Mouse (Mus musculus): ENCODE measurements around the gene Aplp1. TPM values are rescaled to one million over a fixed set of nuclear protein-coding genes. Genes with fewer than 3 reads are reported as not detected.

The Aplp1 gene
- total and polyA plus RNA-seq, 3 experiments: 3.2 to 3.6 (median 3.5) TPM

GRCm38 (mm10) chr7:30454259-30454658 lies 8.9 kb upstream of the Aplp1 start:
- Histone ChIP-seq H3K36me3 (ENCODE audit: control insufficient read depth, insufficient read depth, low read length) (no peaks in the 10 kb centered on the region), H3K9ac (ENCODE audit: low read depth, low read length) (no peak overlapping the region), H3K27ac (no peak overlapping the region), H3K27me3 (ENCODE audit: control insufficient read depth, insufficient read depth, low read length) (peaks cover 21% of the 10 kb centered on the region), H3K4me3 (no peak overlapping the region), H3K4me1 (ENCODE audit: control insufficient read depth, insufficient read depth, low read length) (no peaks in the 10 kb centered on the region), H3K79me2 (replicated peaks; ENCODE audit: control insufficient read depth, insufficient read depth, low read length) (no peaks in the 10 kb centered on the region)
- 25% methylated on average over 6 of the region's 6 CpGs for WGBS
- TF ChIP-seq EP300 (IDR thresholded peaks at IDR 0.05; ENCODE audit: insufficient read depth, low read depth, low read length) (no peak), CTCF (IDR thresholded peaks at IDR 0.05) (no peak), POLR2A (IDR thresholded peaks at IDR 0.05; ENCODE audit: insufficient read depth, low read depth, low read length) (no peak)
- DNase-seq: no peak
- intact Hi-C loops (cut with DNase I): no loop called here

DNA sequence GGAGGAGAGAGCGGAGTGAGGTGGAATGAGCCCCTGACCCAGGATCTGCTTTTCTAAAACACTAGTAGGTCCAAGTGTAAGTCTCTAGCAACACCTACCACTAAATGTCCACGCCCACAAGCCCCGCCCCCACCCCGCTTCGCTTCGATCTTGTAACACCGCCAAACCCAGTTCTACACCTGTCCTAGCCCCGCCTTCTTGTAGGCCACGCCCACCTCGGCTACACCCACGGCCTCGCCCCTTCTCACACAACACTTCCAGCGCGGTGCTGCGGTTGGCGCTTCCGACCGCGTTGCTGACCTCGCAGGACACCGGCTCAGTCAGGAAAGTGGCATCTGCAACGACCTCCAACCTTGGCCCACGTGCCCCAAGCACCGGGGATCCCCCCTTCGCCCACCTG lies 8.4 kb upstream of the Aplp1 start:
- Histone ChIP-seq H3K79me2 (replicated peaks; ENCODE audit: control insufficient read depth, insufficient read depth, low read length) (no peaks in the 10 kb centered on the region), H3K27me3 (ENCODE audit: control insufficient read depth, insufficient read depth, low read length) (peaks cover 21% of the 10 kb centered on the region), H3K4me1 (ENCODE audit: control insufficient read depth, insufficient read depth, low read length) (no peaks in the 10 kb centered on the region), H3K9ac (ENCODE audit: low read depth, low read length) (no peak overlapping the region), H3K4me3 (no peak overlapping the region), H3K36me3 (ENCODE audit: control insufficient read depth, insufficient read depth, low read length) (no peaks in the 10 kb centered on the region), H3K27ac (no peak overlapping the region)
- intact Hi-C loops (cut with DNase I): no loop called here
- no peak for TF ChIP-seq POLR2A (IDR thresholded peaks at IDR 0.05; ENCODE audit: insufficient read depth, low read depth, low read length)
- TF ChIP-seq CTCF (IDR thresholded peaks at IDR 0.05): no peak
- no peak for TF ChIP-seq EP300 (IDR thresholded peaks at IDR 0.05; ENCODE audit: insufficient read depth, low read depth, low read length)
- WGBS: 3% methylated on average over 25 of the region's 25 CpGs
- no peak for DNase-seq

- TF ChIP-seq EP300 (IDR thresholded peaks at IDR 0.05; ENCODE audit: insufficient read depth, low read depth, low read length) (no peak), POLR2A (IDR thresholded peaks at IDR 0.05; ENCODE audit: insufficient read depth, low read depth, low read length) (no peak), CTCF (IDR thresholded peaks at IDR 0.05) (no peak)
- no peak for DNase-seq
- Histone ChIP-seq H3K9ac (ENCODE audit: low read depth, low read length) (no peak overlapping the region), H3K27ac (no peak overlapping the region), H3K4me3 (no peak overlapping the region), H3K4me1 (ENCODE audit: control insufficient read depth, insufficient read depth, low read length) (no peaks in the 10 kb centered on the region), H3K79me2 (replicated peaks; ENCODE audit: control insufficient read depth, insufficient read depth, low read length) (no peaks in the 10 kb centered on the region), H3K36me3 (ENCODE audit: control insufficient read depth, insufficient read depth, low read length) (no peaks in the 10 kb centered on the region), H3K27me3 (ENCODE audit: control insufficient read depth, insufficient read depth, low read length) (peaks cover 21% of the 10 kb centered on the region)
- intact Hi-C loops (cut with DNase I): no loop called here
- WGBS: 20% methylated on average over 25 of the region's 25 CpGs
These were observed 8.0 kb upstream of the Aplp1 start for GRCm38 (mm10) chr7:30453327-30453726.

DNA sequence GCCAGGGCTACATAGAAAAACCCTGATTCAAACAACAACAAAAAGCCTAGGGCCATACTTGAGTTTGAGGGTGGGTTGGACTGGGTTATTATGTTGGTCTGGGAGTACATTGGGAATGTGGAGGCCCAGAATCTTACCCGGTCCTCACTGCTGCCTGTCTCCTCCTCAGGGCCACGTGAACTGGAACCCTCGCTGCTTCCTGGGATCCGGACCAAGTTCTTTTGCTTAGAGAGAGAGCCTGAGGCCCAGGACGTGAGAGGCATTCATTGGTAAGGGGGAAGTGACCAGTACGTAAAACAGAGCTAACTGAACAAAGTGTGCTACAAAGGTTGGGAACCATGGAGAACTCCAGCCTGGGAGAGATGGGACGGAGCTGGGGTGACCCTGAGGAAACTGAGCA lies 4.9 kb upstream of the Aplp1 start:
- intact Hi-C loops (cut with DNase I): no loop called here
- H3K36me3 ChIP-seq (ENCODE audit: control insufficient read depth, insufficient read depth, low read length): no peaks in the 10 kb centered on the region
- H3K4me3 ChIP-seq: no peak overlapping the region
- H3K4me1 ChIP-seq (ENCODE audit: control insufficient read depth, insufficient read depth, low read length): no peaks in the 10 kb centered on the region
- DNase-seq: no peak
- H3K27me3 ChIP-seq (ENCODE audit: control insufficient read depth, insufficient read depth, low read length): peaks cover 16% of the 10 kb centered on the region
- H3K79me2 ChIP-seq (replicated peaks; ENCODE audit: control insufficient read depth, insufficient read depth, low read length): no peaks in the 10 kb centered on the region
- WGBS: 59% methylated on average over 7 of the region's 7 CpGs
- no peak overlapping the region for H3K27ac ChIP-seq
- H3K9ac ChIP-seq (ENCODE audit: low read depth, low read length): no peak overlapping the region
- TF ChIP-seq EP300 (IDR thresholded peaks at IDR 0.05; ENCODE audit: insufficient read depth, low read depth, low read length) (no peak), CTCF (IDR thresholded peaks at IDR 0.05) (no peak), POLR2A (IDR thresholded peaks at IDR 0.05; ENCODE audit: insufficient read depth, low read depth, low read length) (no peak)

DNA sequence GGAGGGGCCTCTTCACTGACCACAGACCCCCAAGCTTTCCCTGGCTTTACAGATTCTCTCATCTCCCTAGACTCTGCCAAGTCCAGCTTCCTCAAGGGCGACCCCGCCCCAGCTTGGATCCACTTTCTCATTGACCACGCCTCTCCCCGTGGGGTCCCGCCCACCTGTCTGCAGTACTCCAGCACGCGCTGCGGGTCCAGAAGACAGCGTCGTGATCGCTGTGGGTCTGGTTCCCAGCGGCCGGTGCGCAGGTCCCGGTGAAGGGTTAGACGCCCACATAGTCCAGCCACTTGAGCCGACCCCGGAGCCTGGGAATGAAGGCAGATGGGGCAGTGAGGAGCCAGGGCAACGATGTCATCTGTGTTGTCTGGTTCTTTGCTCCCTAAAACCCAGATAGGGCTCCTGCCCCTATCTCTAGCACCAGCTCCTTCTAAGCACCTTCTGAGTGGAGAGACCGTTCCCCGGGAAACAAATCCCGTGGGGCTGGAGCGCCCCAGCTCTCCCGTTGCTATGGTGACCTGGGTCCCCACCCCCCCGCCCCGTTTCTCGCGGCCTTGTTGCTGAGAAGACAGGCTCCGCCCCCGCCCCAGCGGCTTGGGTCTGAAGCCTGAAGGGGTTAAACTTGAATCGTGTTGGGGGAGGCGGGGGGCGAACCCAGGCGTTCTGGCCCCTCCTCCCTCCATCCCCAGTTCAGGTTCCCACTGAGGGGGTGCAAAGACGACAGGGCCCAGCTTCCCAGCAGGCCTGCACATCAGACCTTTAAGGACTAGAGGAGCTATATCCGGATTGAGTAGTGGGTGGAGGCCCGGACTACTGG lies 973 bp downstream of the Aplp1 start:
- no peak for TF ChIP-seq POLR2A (IDR thresholded peaks at IDR 0.05; ENCODE audit: insufficient read depth, low read depth, low read length)
- TF ChIP-seq CTCF (IDR thresholded peaks at IDR 0.05): no peak
- TF ChIP-seq EP300 (IDR thresholded peaks at IDR 0.05; ENCODE audit: insufficient read depth, low read depth, low read length): no peak
- Histone ChIP-seq H3K9ac (ENCODE audit: low read depth, low read length) (no peak overlapping the region; the same call in 1 of the 2 replicates), H3K27ac (no peak overlapping the region), H3K27me3 (ENCODE audit: control insufficient read depth, insufficient read depth, low read length) (peaks cover 1% of the 10 kb centered on the region; the same call in 1 of the 2 replicates), H3K79me2 (replicated peaks; ENCODE audit: control insufficient read depth, insufficient read depth, low read length) (no peaks in the 10 kb centered on the region), H3K36me3 (ENCODE audit: control insufficient read depth, insufficient read depth, low read length) (no peaks in the 10 kb centered on the region), H3K4me1 (ENCODE audit: control insufficient read depth, insufficient read depth, low read length) (no peaks in the 10 kb centered on the region), H3K4me3 (peak overlapping the region; percentile 55; the same call in 1 of the 2 replicates)
- DNase-seq: no peak
- intact Hi-C loops (cut with DNase I): loop anchor here (5.0 kb wide), 2 partner anchors 48 to 103 kb away; partner anchors contain the start of gene Prodh2
- WGBS: 2% methylated on average over 38 of the region's 38 CpGs

- Histone ChIP-seq H3K79me2 (replicated peaks; ENCODE audit: control insufficient read depth, insufficient read depth, low read length) (no peaks in the 10 kb centered on the region), H3K27me3 (ENCODE audit: control insufficient read depth, insufficient read depth, low read length) (peaks cover 1% of the 10 kb centered on the region; the same call in 1 of the 2 replicates), H3K36me3 (ENCODE audit: control insufficient read depth, insufficient read depth, low read length) (no peaks in the 10 kb centered on the region), H3K27ac (no peak overlapping the region), H3K9ac (ENCODE audit: low read depth, low read length) (no peak overlapping the region), H3K4me3 (no peak overlapping the region), H3K4me1 (ENCODE audit: control insufficient read depth, insufficient read depth, low read length) (no peaks in the 10 kb centered on the region)
- 32% methylated on average over 9 of the region's 9 CpGs for WGBS
- TF ChIP-seq POLR2A (IDR thresholded peaks at IDR 0.05; ENCODE audit: insufficient read depth, low read depth, low read length) (no peak), EP300 (IDR thresholded peaks at IDR 0.05; ENCODE audit: insufficient read depth, low read depth, low read length) (no peak), CTCF (IDR thresholded peaks at IDR 0.05) (no peak)
- intact Hi-C loops (cut with DNase I): loop anchor here (5.0 kb wide), 2 partner anchors 49 to 104 kb away; partner anchors contain the start of gene Prodh2
- DNase-seq: no peak
These were observed 1.6 kb downstream of the Aplp1 start for GRCm38 (mm10) chr7:30443696-30444095.

All from heart, adult 2 months (tissue).